18 mouse cellular contexts compared by ENCODE assay signal in the genomic region with DNA sequence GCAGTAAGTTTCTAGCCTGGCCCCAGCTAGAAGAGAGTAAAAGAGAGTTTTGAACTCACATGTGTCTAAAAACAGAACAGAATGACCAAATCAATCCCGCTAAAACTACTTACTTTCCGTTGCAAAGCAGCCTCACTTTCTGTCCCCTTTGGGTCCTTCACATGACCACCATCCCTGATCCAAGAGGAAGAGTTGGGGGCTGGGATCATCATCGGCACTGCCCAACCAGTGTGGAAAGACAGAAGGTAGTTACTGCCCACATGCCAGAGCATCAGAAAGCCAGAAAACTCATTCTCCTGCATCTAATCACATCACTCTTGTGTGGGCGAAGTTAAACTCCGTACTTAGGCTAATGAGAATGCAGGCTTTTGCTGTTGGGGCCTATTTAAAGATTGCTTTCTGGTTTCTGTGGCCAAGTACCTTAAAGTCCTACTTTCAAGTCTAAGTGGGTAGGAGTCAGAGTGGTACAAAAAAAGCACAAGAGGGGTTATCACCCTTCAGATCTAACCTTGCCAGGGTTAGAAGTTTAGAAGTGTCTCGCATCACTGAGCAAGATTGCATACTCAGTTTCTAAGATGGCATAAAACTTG.
"Had no signal": no experiment of that assay in that cellular context is flagged by ENCODE, and none has a peak within 500 bp of the region (broad histone marks: within the 10 kb centered on the region; RNA-seq: fewer than 3 reads in every experiment).

No protein-coding gene starts in this region.

- H3K9me3 ChIP-seq: liver, embryonic 13.5 days; midbrain, embryonic 15.5 days; neural tube, embryonic 13.5 days; stomach, embryonic 15.5 days had no signal

- H3K36me3 ChIP-seq: liver, embryonic 13.5 days; midbrain, embryonic 15.5 days; neural tube, embryonic 13.5 days; stomach, embryonic 15.5 days had no signal

- H3K27ac ChIP-seq: kidney, postnatal 0 days; layer of hippocampus, adult 2 months; left cerebral cortex, adult 2 months; liver, embryonic 13.5 days; midbrain, embryonic 15.5 days; neural tube, embryonic 13.5 days; stomach, embryonic 15.5 days had no signal

- ATAC-seq: midbrain, embryonic 15.5 days had no signal

- DNase-seq: kidney, adult 9 months; kidney, postnatal 25 days; layer of hippocampus, adult 9-11 months; liver, embryonic 13.5 days; lung, adult 2 months; lung, postnatal 14 days; lung, postnatal 4 days; retina, postnatal 1 day; right cerebral cortex, postnatal 25 days; spleen, adult 18-20 months; thymus, postnatal 25 days had no signal

- H3K4me2 ChIP-seq: liver, embryonic 13.5 days; midbrain, embryonic 11.5 days; midbrain, embryonic 15.5 days; neural tube, embryonic 13.5 days; stomach, embryonic 15.5 days had no signal

- H3K27me3 ChIP-seq: liver, embryonic 13.5 days; midbrain, embryonic 15.5 days; neural tube, embryonic 13.5 days; stomach, embryonic 15.5 days had no signal

- H3K9ac ChIP-seq: liver, embryonic 13.5 days; midbrain, embryonic 15.5 days; neural tube, embryonic 13.5 days; stomach, embryonic 15.5 days had no signal

- H3K4me1 ChIP-seq: liver, embryonic 13.5 days; midbrain, embryonic 15.5 days; neural tube, embryonic 13.5 days; stomach, embryonic 15.5 days had no signal

- H3K4me3 ChIP-seq: layer of hippocampus, adult 2 months; left cerebral cortex, adult 2 months; liver, embryonic 13.5 days; midbrain, embryonic 15.5 days; neural tube, embryonic 13.5 days; stomach, embryonic 15.5 days had no signal
